Mouse (Mus musculus) lung, embryonic 16.5 days (tissue): ENCODE data around the gene Olfr1089. TPM values are rescaled to one million over a fixed set of nuclear protein-coding genes. Genes with fewer than 3 reads are reported as not detected.

Experiments used
- ATAC-seq: fragments of 200-750 bp; cut with Nextera tagmentation; 2 replicates; pipeline ENCODE4 v1.8.0; 2017; ENCODE audit warnings: low read depth, mild to moderate bottlenecking, moderate library complexity
- H3K27ac ChIP-seq: fragments of 300-500 bp; sonication (generic); 2 replicates; pipeline ENCODE4 v1.5.1; 2014; ENCODE audit warnings: mild to moderate bottlenecking, control low read depth, low read length
- H3K27me3 ChIP-seq: fragments of 300-500 bp; sonication (generic); 2 replicates; pipeline ENCODE4 v1.6.1; 2014; ENCODE audit warnings: low read depth, low read length, mixed read lengths; ENCODE audit not compliant: control insufficient read depth, insufficient read depth
- H3K36me3 ChIP-seq: fragments of 300-500 bp; sonication (generic); 2 replicates; pipeline ENCODE4 v1.6.1; 2014; ENCODE audit warnings: low read length; ENCODE audit not compliant: control insufficient read depth, insufficient read depth
- H3K4me1 ChIP-seq: fragments of 300-500 bp; sonication (generic); replicated peaks from 2 replicates; pipeline ENCODE4 v1.6.1; 2014; ENCODE audit warnings: low read length, mixed read lengths; ENCODE audit not compliant: control insufficient read depth, insufficient read depth
- H3K4me2 ChIP-seq: fragments of 300-500 bp; sonication (generic); 2 replicates; pipeline ENCODE4 v1.6.1; 2014; ENCODE audit warnings: low read depth, low read length, control low read depth
- H3K4me3 ChIP-seq: fragments of 300-500 bp; sonication (generic); 2 replicates; pipeline ENCODE4 v1.5.1; 2014; ENCODE audit warnings: mild to moderate bottlenecking, low read length, control low read depth
- H3K9ac ChIP-seq: fragments of 300-500 bp; sonication (generic); 2 replicates; pipeline ENCODE4 v1.6.1; 2014; ENCODE audit warnings: low read length, control low read depth
- H3K9me3 ChIP-seq: fragments of 300-500 bp; sonication (generic); 2 replicates; pipeline ENCODE4 v1.6.1; 2016; ENCODE audit warnings: low read length; ENCODE audit not compliant: control insufficient read depth
- WGBS: fragments of 180-500 bp; shearing (Covaris S2); extraction: QIAGEN DNeasy Blood & Tissue Kit; methylation state at CpG from one replicate; pipeline ENCODE4 v1.1.7; 2014; 5-methylcytosine and 5-hydroxymethylcytosine counted together
- polyA plus RNA-seq: library from polyadenylated mRNA; unstranded; fragments of >200 nt; fragmentation: Nextera tagmentation; extraction: Ambion mirVana; gene quantifications from 2 replicates; pipeline ENCODE4 v1.2.1, GENCODE M21; 2015

Olfr1089 gene
- not detected in 2 replicates for polyA plus RNA-seq

GRCm38 (mm10) chr2:86733601-86734000 lies at the start of gene Olfr1089:
TSS of gene Olfr1089 (minus strand) at chr2:86733701.
- no peaks in the 10 kb centered on the region for H3K27me3 ChIP-seq
- no peaks in the 10 kb centered on the region for H3K36me3 ChIP-seq
- no peak within 1 kb of the TSS for H3K9ac ChIP-seq
- H3K4me1 ChIP-seq, result no peaks in the 10 kb centered on the region
- H3K4me2 ChIP-seq, result no peak within 1 kb of the TSS
- H3K27ac ChIP-seq, result no peak within 1 kb of the TSS
- no peak for ATAC-seq
- H3K4me3 ChIP-seq, result no peak within 1 kb of the TSS
- no peaks in the 10 kb centered on the region for H3K9me3 ChIP-seq

GRCm38 (mm10) chr2:86782179-86782578 lies 48.7 kb upstream of the Olfr1089 start, which contains the start of gene Olfr1093:
TSS of gene Olfr1093 (plus strand) at chr2:86782479.
- H3K36me3 ChIP-seq, result no peaks in the 10 kb centered on the region
- 70% methylated on average over 2 of the region's 2 CpGs for WGBS
- no peak within 1 kb of the TSS for H3K27ac ChIP-seq
- no peak within 1 kb of the TSS for H3K9ac ChIP-seq
- no peak within 1 kb of the TSS for H3K4me2 ChIP-seq
- H3K9me3 ChIP-seq, result no peaks in the 10 kb centered on the region
- H3K4me1 ChIP-seq, result no peaks in the 10 kb centered on the region
- no peak within 1 kb of the TSS for H3K4me3 ChIP-seq
- no peaks in the 10 kb centered on the region for H3K27me3 ChIP-seq
- no peak for ATAC-seq

GRCm38 (mm10) chr2:86761050-86761449 lies 27.5 kb upstream of the Olfr1089 start:
- 92% methylated on average over 6 of the region's 6 CpGs for WGBS
- Histone ChIP-seq H3K4me1 (no peaks in the 10 kb centered on the region), H3K27me3 (no peaks in the 10 kb centered on the region), H3K36me3 (no peaks in the 10 kb centered on the region), H3K4me3 (no peak overlapping the region), H3K9ac (no peak overlapping the region), H3K27ac (no peak overlapping the region), H3K9me3 (no peaks in the 10 kb centered on the region), H3K4me2 (no peak overlapping the region)
- no peak for ATAC-seq

- Histone ChIP-seq H3K9me3 (no peaks in the 10 kb centered on the region), H3K4me3 (no peak within 1 kb of the TSS), H3K4me1 (no peaks in the 10 kb centered on the region), H3K4me2 (no peak within 1 kb of the TSS), H3K27me3 (no peaks in the 10 kb centered on the region), H3K27ac (no peak within 1 kb of the TSS), H3K9ac (no peak within 1 kb of the TSS), H3K36me3 (no peaks in the 10 kb centered on the region)
- 81% methylated on average over 1 of the region's 1 CpGs for WGBS
- ATAC-seq, result no peak
Measured at GRCm38 (mm10) chr2:86758893-86759292, 25.4 kb upstream of the Olfr1089 start, which contains the start of gene Olfr1090. TSS of gene Olfr1090 (minus strand) at chr2:86758993.

GRCm38 (mm10) chr2:86698295-86698694 lies 35.2 kb downstream of the Olfr1089 start, which contains the start of gene Olfr1087:
TSS of gene Olfr1087 (minus strand) at chr2:86698395.
- H3K36me3 ChIP-seq, result no peaks in the 10 kb centered on the region
- no peaks in the 10 kb centered on the region for H3K27me3 ChIP-seq
- no peak within 1 kb of the TSS for H3K4me2 ChIP-seq
- ATAC-seq, result no peak
- no peak within 1 kb of the TSS for H3K9ac ChIP-seq
- H3K4me1 ChIP-seq, result no peaks in the 10 kb centered on the region
- no peak within 1 kb of the TSS for H3K4me3 ChIP-seq
- no peak within 1 kb of the TSS for H3K27ac ChIP-seq
- no peaks in the 10 kb centered on the region for H3K9me3 ChIP-seq

Other genes starting within 250 kb of the Olfr1089 start
- gene Olfr228, start 246.3 kb downstream of the Olfr1089 start, polyA plus RNA-seq, result not detected in 2 replicates
- not detected in 2 replicates for gene Olfr1076, start 225.2 kb downstream of the Olfr1089 start, polyA plus RNA-seq
- not detected in 2 replicates for gene Olfr1079, start 191.2 kb downstream of the Olfr1089 start, polyA plus RNA-seq
- gene Olfr1080, start 175.5 kb downstream of the Olfr1089 start, polyA plus RNA-seq, result not detected in 2 replicates
- gene Olfr1082, start 134.7 kb downstream of the Olfr1089 start, polyA plus RNA-seq, result not detected in 2 replicates
- not detected in 2 replicates for gene Olfr1084, start 94.0 kb downstream of the Olfr1089 start, polyA plus RNA-seq
- not detected in 2 replicates for gene Olfr1085, start 71.7 kb downstream of the Olfr1089 start, polyA plus RNA-seq
- not detected in 2 replicates for gene Olfr1086, start 53.6 kb downstream of the Olfr1089 start, polyA plus RNA-seq
- gene Olfr1087, start 35.3 kb downstream of the Olfr1089 start, polyA plus RNA-seq, result not detected in 2 replicates
- gene Olfr1090, start 25.3 kb upstream of the Olfr1089 start, polyA plus RNA-seq, result not detected in 2 replicates
- not detected in 2 replicates for gene Olfr1093, start 48.8 kb upstream of the Olfr1089 start, polyA plus RNA-seq
- gene Olfr141, start 76.3 kb upstream of the Olfr1089 start, polyA plus RNA-seq, result not detected in 2 replicates
- not detected in 2 replicates for gene Olfr1094, start 91.0 kb upstream of the Olfr1089 start, polyA plus RNA-seq
- gene Olfr1095, start 118.0 kb upstream of the Olfr1089 start, polyA plus RNA-seq, result not detected in 2 replicates
- gene Gm13723, start 141.1 kb upstream of the Olfr1089 start, polyA plus RNA-seq, result not detected in 2 replicates
- gene Olfr1097, start 158.5 kb upstream of the Olfr1089 start, polyA plus RNA-seq, result not detected in 2 replicates
- gene Olfr1098, start 190.8 kb upstream of the Olfr1089 start, polyA plus RNA-seq, result not detected in 2 replicates
- not detected in 2 replicates for gene Olfr1099, start 227.0 kb upstream of the Olfr1089 start, polyA plus RNA-seq
- gene Olfr1100, start 246.3 kb upstream of the Olfr1089 start, polyA plus RNA-seq, result not detected in 2 replicates